Mouse (Mus musculus) neural tube, embryonic 14.5 days (tissue): ENCODE measurements at regions not wholly inside any gene's neighbourhood (a gene's known extent, or its start where the extent isn't known, plus 50 kb on each side); places are given as distances from the start of the nearest gene placed in this dataset.

Source experiments
- ATAC-seq: fragments of 200-750 bp; cut with Nextera tagmentation; 2 replicates; pipeline ENCODE4 v1.8.0; 2017; ENCODE audit warnings: low read depth, mild to moderate bottlenecking, moderate TSS enrichment, moderate library complexity
- H3K27ac ChIP-seq: fragments of 300-500 bp; sonication (generic); 2 replicates; pipeline ENCODE4 v1.5.1; 2014; ENCODE audit warnings: low read depth, mild to moderate bottlenecking, control low read depth, low read length, moderate library complexity, mixed read lengths
- H3K27me3 ChIP-seq: fragments of 300-500 bp; sonication (generic); 2 replicates; pipeline ENCODE4 v1.6.1; 2014; ENCODE audit warnings: low read length; ENCODE audit not compliant: control insufficient read depth, insufficient read depth
- H3K36me3 ChIP-seq: fragments of 300-500 bp; sonication (generic); 2 replicates; pipeline ENCODE4 v1.6.1; 2014; ENCODE audit warnings: low read length, mixed read lengths; ENCODE audit not compliant: control insufficient read depth, insufficient read depth
- H3K4me1 ChIP-seq: fragments of 300-500 bp; sonication (generic); 2 replicates; pipeline ENCODE4 v1.6.1; 2014; ENCODE audit warnings: low read length; ENCODE audit not compliant: control insufficient read depth, insufficient read depth
- H3K4me2 ChIP-seq: fragments of 300-500 bp; sonication (generic); 2 replicates; pipeline ENCODE4 v1.6.1; 2014; ENCODE audit warnings: mild to moderate bottlenecking, low read depth, low read length, control low read depth
- H3K4me3 ChIP-seq: fragments of 300-500 bp; sonication (generic); 2 replicates; pipeline ENCODE4 v1.5.1; 2014; ENCODE audit warnings: low read depth, low read length, control low read depth, mixed read lengths
- H3K9ac ChIP-seq: fragments of 300-500 bp; sonication (generic); replicated peaks from 2 replicates; pipeline ENCODE4 v1.6.1; 2014; ENCODE audit warnings: low read depth, mild to moderate bottlenecking, control low read depth, low read length, mixed read lengths
- H3K9me3 ChIP-seq: fragments of 300-500 bp; sonication (generic); 2 replicates; pipeline ENCODE4 v1.6.1; 2016; ENCODE audit warnings: low read length; ENCODE audit not compliant: control insufficient read depth
- WGBS: fragments of 180-500 bp; shearing (Covaris S2); extraction: QIAGEN DNeasy Blood & Tissue Kit; methylation state at CpG from one replicate; pipeline ENCODE4 v1.1.7; 2014; 5-methylcytosine and 5-hydroxymethylcytosine counted together

DNA sequence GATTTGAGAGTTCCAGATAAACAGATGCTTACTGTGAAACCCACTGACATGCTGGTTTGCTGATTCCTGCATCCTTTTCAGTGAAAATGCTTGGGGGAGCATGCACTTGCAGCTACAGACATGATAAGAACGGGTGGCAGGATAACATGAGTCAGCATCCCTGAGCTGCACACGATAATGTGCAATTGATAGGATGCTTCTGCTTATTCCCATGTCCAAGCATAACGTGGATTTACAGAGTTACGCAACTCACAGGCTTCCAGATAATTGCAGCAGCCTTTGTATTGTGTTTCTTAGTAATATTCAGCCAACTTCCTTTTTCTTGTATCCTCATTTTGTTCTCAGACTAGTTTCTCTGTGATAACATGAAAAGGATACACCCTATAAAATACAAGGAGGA, 245.7 kb downstream of the Flrt2 start:
- no peak overlapping the region for H3K27ac ChIP-seq
- H3K9ac ChIP-seq = no peak overlapping the region
- no peaks in the 10 kb centered on the region for H3K4me1 ChIP-seq
- ATAC-seq = no peak
- no peaks in the 10 kb centered on the region for H3K9me3 ChIP-seq
- no peaks in the 10 kb centered on the region for H3K36me3 ChIP-seq
- H3K4me2 ChIP-seq = no peak overlapping the region
- H3K4me3 ChIP-seq = no peak overlapping the region
- 75% methylated on average over 4 of the region's 4 CpGs for WGBS
- H3K27me3 ChIP-seq = no peaks in the 10 kb centered on the region

DNA sequence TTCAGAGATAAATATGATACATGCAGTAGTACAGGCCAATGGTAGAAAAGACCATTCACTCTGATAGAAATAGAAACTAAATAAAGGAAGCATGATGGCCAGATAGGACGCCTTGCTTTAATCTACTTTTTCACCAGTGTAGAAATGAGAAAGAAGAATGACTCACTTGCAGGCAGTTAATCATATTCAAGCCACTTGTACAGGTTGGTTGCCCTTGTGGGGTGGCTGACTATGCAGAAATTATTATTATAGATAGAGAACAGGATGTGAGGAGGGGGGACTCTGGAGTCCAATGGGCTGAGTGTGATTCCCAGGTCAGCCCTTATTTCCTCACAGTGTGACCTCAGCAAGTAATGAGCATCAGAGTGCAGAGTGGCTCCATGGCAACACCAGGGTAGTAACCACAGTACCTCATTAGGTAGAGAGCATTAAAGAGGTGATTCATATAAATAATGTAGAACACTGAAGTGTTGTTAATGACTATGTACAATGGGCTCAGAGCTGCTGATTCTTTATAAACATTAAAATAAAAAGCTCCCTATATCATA, 248.5 kb downstream of the Flrt2 start:
- H3K4me1 ChIP-seq = no peaks in the 10 kb centered on the region
- no peak overlapping the region for H3K4me3 ChIP-seq
- no peak overlapping the region for H3K4me2 ChIP-seq
- no peak overlapping the region for H3K27ac ChIP-seq
- no peaks in the 10 kb centered on the region for H3K27me3 ChIP-seq
- H3K36me3 ChIP-seq = no peaks in the 10 kb centered on the region
- ATAC-seq = peak; percentile 84; the same call in 1 of the 2 replicates
- H3K9ac ChIP-seq = no peak overlapping the region
- 65% methylated on average over 1 of the region's 1 CpGs for WGBS
- no peaks in the 10 kb centered on the region for H3K9me3 ChIP-seq

DNA sequence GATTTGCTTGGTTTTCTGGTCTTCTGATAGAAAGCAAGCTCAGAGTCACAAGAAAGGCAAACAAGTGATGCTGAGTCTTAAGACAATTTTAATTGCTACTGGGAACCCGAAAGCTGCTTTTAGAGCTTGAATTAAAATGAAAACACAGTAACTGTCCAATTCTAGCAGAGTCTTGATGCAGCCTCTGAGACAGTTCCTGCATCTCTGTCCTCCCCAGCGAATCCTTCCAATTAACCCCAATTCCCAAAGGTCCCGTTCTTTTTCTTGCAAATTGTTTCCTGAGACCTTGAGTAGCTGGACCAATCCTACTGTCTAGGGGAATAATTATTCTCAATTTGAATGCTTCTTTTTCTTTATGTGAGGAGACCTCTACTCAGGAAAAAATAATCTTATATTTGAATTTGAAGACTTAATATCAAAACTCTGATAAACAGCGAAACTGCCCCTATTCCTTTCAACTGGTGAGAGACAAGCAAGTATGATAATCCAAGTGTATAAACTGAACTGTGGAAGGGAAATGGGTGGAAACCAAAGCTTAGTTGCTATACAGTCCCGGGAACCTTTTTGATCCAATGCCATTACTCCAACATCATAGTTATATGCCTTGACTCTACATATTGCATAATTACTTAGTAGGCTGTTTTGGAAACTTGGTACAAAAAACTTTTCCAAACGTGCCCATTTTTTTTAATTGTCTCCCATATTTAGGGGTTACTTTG, 267.9 kb downstream of the Flrt2 start:
- Histone ChIP-seq H3K4me3 (no peak overlapping the region), H3K9me3 (no peaks in the 10 kb centered on the region), H3K36me3 (no peaks in the 10 kb centered on the region), H3K4me1 (no peaks in the 10 kb centered on the region), H3K27ac (no peak overlapping the region), H3K9ac (no peak overlapping the region), H3K4me2 (no peak overlapping the region), H3K27me3 (no peaks in the 10 kb centered on the region)
- ATAC-seq = no peak
- WGBS = 73% methylated on average over 6 of the region's 6 CpGs

DNA sequence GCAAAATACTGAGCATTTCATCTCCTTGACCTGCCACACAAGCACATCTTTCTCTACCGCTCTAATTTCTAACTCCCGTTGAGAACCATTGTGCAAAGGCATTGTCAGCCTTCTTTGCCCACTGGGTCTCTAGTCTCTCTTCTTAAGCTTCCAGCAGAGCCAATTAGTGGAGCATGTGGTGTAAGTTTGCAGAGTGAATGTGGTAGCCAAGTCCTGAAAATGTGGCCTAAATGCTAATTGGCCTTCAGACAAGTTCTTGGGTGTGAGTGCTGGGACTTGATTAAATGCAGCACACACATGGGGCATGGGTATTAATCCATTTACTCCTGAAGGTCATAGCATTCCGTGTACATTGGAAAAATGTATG, 268.5 kb downstream of the Flrt2 start:
- no peaks in the 10 kb centered on the region for H3K27me3 ChIP-seq
- 51% methylated on average over 3 of the region's 3 CpGs for WGBS
- H3K4me3 ChIP-seq = no peak overlapping the region
- H3K4me2 ChIP-seq = no peak overlapping the region
- H3K27ac ChIP-seq = no peak overlapping the region
- no peak for ATAC-seq
- no peaks in the 10 kb centered on the region for H3K9me3 ChIP-seq
- no peaks in the 10 kb centered on the region for H3K36me3 ChIP-seq
- no peak overlapping the region for H3K9ac ChIP-seq
- no peaks in the 10 kb centered on the region for H3K4me1 ChIP-seq

DNA sequence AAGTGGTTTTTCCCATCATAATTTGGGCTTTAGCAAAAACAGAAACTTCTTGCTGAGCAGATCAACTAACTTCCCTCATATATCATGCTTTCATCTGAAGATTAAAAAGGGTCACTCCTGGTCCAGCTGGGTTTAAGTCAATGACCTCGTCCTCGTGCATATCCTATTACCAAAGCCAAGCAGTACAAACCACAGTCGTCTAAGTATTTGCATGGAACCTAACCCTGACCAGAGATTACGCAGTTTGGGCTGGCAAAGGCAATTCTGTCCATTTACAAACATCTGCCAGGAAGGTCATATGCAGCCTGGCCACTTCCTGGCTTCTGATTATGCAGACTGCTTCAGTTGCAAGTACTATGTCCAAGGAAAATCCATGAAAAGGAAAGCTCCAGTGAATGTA, 270.8 kb downstream of the Flrt2 start:
- Histone ChIP-seq H3K4me3 (no peak overlapping the region), H3K36me3 (no peaks in the 10 kb centered on the region), H3K27me3 (no peaks in the 10 kb centered on the region), H3K27ac (no peak overlapping the region), H3K9me3 (no peaks in the 10 kb centered on the region), H3K9ac (no peak overlapping the region), H3K4me2 (no peak overlapping the region), H3K4me1 (no peaks in the 10 kb centered on the region)
- WGBS = 77% methylated on average over 4 of the region's 4 CpGs
- ATAC-seq = no peak

DNA sequence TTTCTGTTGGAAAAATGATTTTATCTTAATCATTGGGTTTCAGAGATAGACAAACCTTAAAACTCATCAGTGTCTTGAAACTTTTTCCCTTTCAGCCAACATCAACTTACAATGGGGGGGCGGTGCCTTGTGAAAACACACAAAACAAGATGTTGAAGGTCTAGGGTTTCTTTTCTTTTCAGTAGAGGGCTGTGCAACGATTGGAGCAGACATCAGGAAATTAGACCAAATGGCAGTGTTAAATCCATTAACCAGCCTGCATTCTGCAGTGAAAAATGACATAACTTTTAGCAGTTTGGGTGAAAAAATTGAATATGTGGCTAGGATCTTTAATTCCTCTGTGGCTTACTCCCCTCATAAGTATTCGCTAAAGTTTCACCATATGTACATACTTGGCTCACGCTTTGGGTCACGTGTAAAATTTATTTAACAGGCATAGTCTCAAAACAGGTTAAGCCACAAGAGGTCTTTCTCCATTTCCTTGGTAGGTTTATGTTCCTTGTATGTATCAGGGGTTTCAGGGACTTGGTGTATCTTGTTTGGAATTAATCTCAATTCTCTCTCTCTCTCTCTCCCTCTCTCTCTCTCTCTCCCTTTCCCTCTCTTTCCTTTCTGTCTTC, 296.8 kb downstream of the Flrt2 start:
- WGBS = 68% methylated on average over 5 of the region's 5 CpGs
- no peak overlapping the region for H3K4me3 ChIP-seq
- no peaks in the 10 kb centered on the region for H3K4me1 ChIP-seq
- no peak for ATAC-seq
- no peak overlapping the region for H3K4me2 ChIP-seq
- H3K27me3 ChIP-seq = no peaks in the 10 kb centered on the region
- H3K9ac ChIP-seq = no peak overlapping the region
- H3K36me3 ChIP-seq = no peaks in the 10 kb centered on the region
- no peak overlapping the region for H3K27ac ChIP-seq
- H3K9me3 ChIP-seq = no peaks in the 10 kb centered on the region

DNA sequence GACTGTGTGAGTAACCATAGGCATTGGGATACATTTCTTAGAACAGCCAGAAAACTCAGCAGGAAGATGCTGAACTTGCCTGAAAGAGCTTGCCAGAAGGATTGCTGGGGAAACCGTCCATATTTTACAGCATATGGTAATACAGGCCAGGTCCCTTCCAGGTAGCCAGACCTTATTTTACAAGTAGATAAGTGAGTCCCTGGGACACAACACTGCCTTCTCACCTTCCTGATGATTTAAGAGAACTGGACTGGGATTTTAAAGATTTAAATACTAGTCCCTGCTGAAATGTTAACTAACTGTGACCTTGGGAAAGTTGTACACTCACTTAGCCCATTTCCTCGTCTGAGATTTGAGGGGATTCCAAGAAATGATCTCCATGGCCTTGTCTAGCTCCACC, 302.9 kb downstream of the Flrt2 start:
- Histone ChIP-seq H3K4me2 (no peak overlapping the region), H3K4me1 (no peaks in the 10 kb centered on the region), H3K9me3 (no peaks in the 10 kb centered on the region), H3K27ac (no peak overlapping the region), H3K9ac (no peak overlapping the region), H3K4me3 (no peak overlapping the region), H3K27me3 (no peaks in the 10 kb centered on the region), H3K36me3 (no peaks in the 10 kb centered on the region)
- ATAC-seq = no peak
- 79% methylated on average over 2 of the region's 2 CpGs for WGBS

DNA sequence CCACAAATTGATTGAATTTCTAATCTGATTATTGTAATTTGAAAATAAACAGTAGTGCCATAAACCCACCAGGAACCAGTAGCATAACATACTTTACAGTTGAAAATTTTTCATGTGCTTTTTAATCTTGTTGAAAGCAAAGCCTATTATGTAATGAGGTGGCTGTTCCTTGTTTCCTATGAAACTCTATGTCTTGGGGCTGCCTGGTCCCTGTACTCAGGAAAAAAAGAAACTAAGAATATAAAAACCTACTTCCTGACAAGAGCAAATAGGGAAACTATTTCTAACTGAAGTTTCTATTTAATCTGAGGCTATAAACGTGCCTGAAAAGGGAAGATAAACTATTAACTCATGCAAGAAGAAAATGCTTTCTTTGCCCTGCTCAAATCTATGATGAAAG, 338.2 kb downstream of the Flrt2 start:
- no peak overlapping the region for H3K27ac ChIP-seq
- no peak for ATAC-seq
- H3K9ac ChIP-seq = no peak overlapping the region
- H3K36me3 ChIP-seq = no peaks in the 10 kb centered on the region
- H3K27me3 ChIP-seq = no peaks in the 10 kb centered on the region
- WGBS = 46% methylated on average over 1 of the region's 1 CpGs
- no peak overlapping the region for H3K4me2 ChIP-seq
- no peaks in the 10 kb centered on the region for H3K9me3 ChIP-seq
- no peaks in the 10 kb centered on the region for H3K4me1 ChIP-seq
- H3K4me3 ChIP-seq = no peak overlapping the region

DNA sequence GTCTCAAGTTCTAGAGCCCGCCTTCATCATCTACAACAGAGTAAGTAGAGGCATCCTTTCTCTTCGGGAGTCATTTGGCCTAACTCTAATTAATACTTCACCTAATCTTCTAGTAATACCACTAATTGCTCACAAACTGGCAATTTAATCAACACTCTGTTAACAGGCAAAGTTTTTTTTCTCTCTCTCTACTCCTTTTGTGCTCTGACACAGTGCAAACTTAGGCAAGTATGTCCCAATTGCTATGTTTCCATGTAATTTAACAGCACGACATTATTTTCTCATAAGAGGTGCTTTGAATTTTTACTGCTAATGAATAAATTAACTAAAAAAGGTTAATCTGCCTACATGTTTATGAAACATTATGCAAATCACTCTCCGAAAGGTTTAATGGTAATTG, 383.3 kb downstream of the Flrt2 start:
- Histone ChIP-seq H3K9me3 (no peaks in the 10 kb centered on the region), H3K27me3 (no peaks in the 10 kb centered on the region), H3K4me1 (no peaks in the 10 kb centered on the region), H3K27ac (no peak overlapping the region), H3K9ac (no peak overlapping the region), H3K4me3 (no peak overlapping the region), H3K36me3 (no peaks in the 10 kb centered on the region), H3K4me2 (no peak overlapping the region)
- no peak for ATAC-seq
- 61% methylated on average over 4 of the region's 4 CpGs for WGBS
